Mouse (Mus musculus) MEL (cell line): Measurements from ENCODE around the gene Rnf19b. TPM values are rescaled to one million over a fixed set of nuclear protein-coding genes. Genes with fewer than 3 reads are reported as not detected.

Source experiments
- DNase-seq: peaks from one replicate; pipeline ENCODE4 v3.0.0; 2011; ENCODE audit warnings: low read depth, low spot score
- H3K27ac ChIP-seq: 2 replicates; pipeline ENCODE4 v1.5.1; 2012; ENCODE audit warnings: low read depth, mild to moderate bottlenecking, control low read depth, low read length, moderate library complexity; ENCODE audit not compliant: control insufficient read depth
- H3K27me3 ChIP-seq, 2 experiments: fragments of 150-350 bp in 1 of 2; sonication (generic) in 1 of 2; 2 replicates each; pipeline ENCODE4 v1.6.1; 2012; ENCODE audit warnings: low read length in 2 of 2, mild to moderate bottlenecking in 2 of 2, improper control_type of control experiment in 1 of 2, moderate library complexity in 1 of 2; ENCODE audit not compliant: insufficient read depth in 2 of 2, control insufficient read depth in 1 of 2
- H3K36me3 ChIP-seq, 2 experiments: 2 replicates each; pipeline ENCODE4 v1.6.1; 2012 to 2014; ENCODE audit warnings: low read length in 2 of 2, improper control_type of control experiment in 1 of 2, inconsistent platforms in 1 of 2, mild to moderate bottlenecking in 1 of 2; ENCODE audit not compliant: insufficient read depth in 2 of 2, control insufficient read depth in 1 of 2
- H3K4me1 ChIP-seq, 2 experiments: fragments of 150-350 bp in 1 of 2; sonication (generic) in 1 of 2; 2 replicates each; pipeline ENCODE4 v1.6.1; 2012; ENCODE audit warnings: low read length in 2 of 2, improper control_type of control experiment in 1 of 2, mild to moderate bottlenecking in 1 of 2; ENCODE audit not compliant: insufficient read depth in 2 of 2, control insufficient read depth in 1 of 2
- H3K4me3 ChIP-seq, 2 experiments: fragments of 150-350 bp in 1 of 2; sonication (generic) in 1 of 2; 2 replicates each; pipeline ENCODE4 v1.5.1; 2012; ENCODE audit warnings: low read depth in 2 of 2, low read length in 2 of 2, mild to moderate bottlenecking in 2 of 2, moderate library complexity in 2 of 2, control low read depth in 1 of 2, improper control_type of control experiment in 1 of 2; ENCODE audit not compliant: control insufficient read depth in 1 of 2, insufficient read depth in 1 of 2
- H3K79me2 ChIP-seq: 2 replicates; pipeline ENCODE4 v1.6.1; 2012; ENCODE audit warnings: mild to moderate bottlenecking, low read length, moderate library complexity; ENCODE audit not compliant: control insufficient read depth, poor library complexity, insufficient read depth
- H3K9ac ChIP-seq: 2 replicates; pipeline ENCODE4 v1.6.1; 2012; ENCODE audit warnings: low read depth, mild to moderate bottlenecking, control low read depth, low read length, moderate library complexity; ENCODE audit not compliant: control insufficient read depth, poor library complexity, severe bottlenecking
- H3K9me3 ChIP-seq: fragments of 150-350 bp; sonication (generic); replicated peaks from 2 replicates; pipeline ENCODE4 v1.6.1; 2012; ENCODE audit warnings: mild to moderate bottlenecking, low read length, improper control_type of control experiment, moderate library complexity; ENCODE audit not compliant: insufficient read depth
- CHD1 ChIP-seq: IDR thresholded peaks from 2 replicates; pipeline ENCODE4 v1.6.1; 2012; ENCODE audit warnings: low read depth, mild to moderate bottlenecking, inconsistent platforms, low read length, improper control_type of control experiment
- CTCF ChIP-seq, 3 experiments: IDR thresholded peaks in 2 of 3; conservative IDR thresholded peaks in 1 of 3; 2 replicates each; pipeline ENCODE4 v1.5.1; 2011 to 2012; ENCODE audit warnings: low read length in 3 of 3, low read depth in 2 of 3, mild to moderate bottlenecking in 2 of 3, improper control_type of control experiment in 1 of 3, inconsistent platforms in 1 of 3, mixed read lengths in 1 of 3, moderate library complexity in 1 of 3; ENCODE audit not compliant: control insufficient read depth in 1 of 3, insufficient read depth in 1 of 3, poor library complexity in 1 of 3, severe bottlenecking in 1 of 3
- ELF1 ChIP-seq: IDR thresholded peaks from 2 replicates; pipeline ENCODE4 v1.6.1; 2014; ENCODE audit warnings: low read depth, mild to moderate bottlenecking, inconsistent platforms, low read length, improper control_type of control experiment, moderate library complexity
- ETS1 ChIP-seq: IDR thresholded peaks from 2 replicates; pipeline ENCODE4 v1.6.1; 2012; ENCODE audit warnings: low read depth, mild to moderate bottlenecking, inconsistent platforms, low read length, improper control_type of control experiment, moderate library complexity
- GABPA ChIP-seq: IDR thresholded peaks from 2 replicates; pipeline ENCODE4 v1.6.1; 2012; ENCODE audit warnings: low read depth, mild to moderate bottlenecking, inconsistent platforms, low read length, improper control_type of control experiment, moderate library complexity
- HCFC1 ChIP-seq: IDR thresholded peaks from 2 replicates; pipeline ENCODE4 v1.6.1; 2012; ENCODE audit warnings: low read depth, mild to moderate bottlenecking, inconsistent platforms, low read length, improper control_type of control experiment, moderate library complexity
- MAFK ChIP-seq: IDR thresholded peaks from 2 replicates; pipeline ENCODE4 v1.6.1; 2011; ENCODE audit warnings: low read depth, mild to moderate bottlenecking, low read length, improper control_type of control experiment, borderline replicate concordance
- MYC ChIP-seq: IDR thresholded peaks from 2 replicates; pipeline ENCODE4 v1.6.1; 2011; ENCODE audit warnings: low read depth, mild to moderate bottlenecking, low read length, improper control_type of control experiment, moderate library complexity
- POLR2A ChIP-seq, 2 experiments: IDR thresholded peaks; 2 replicates each; pipeline ENCODE4 v1.6.1; 2011 to 2012; ENCODE audit warnings: low read length in 2 of 2, mild to moderate bottlenecking in 2 of 2, control low read depth in 1 of 2, improper control_type of control experiment in 1 of 2, low read depth in 1 of 2, moderate library complexity in 1 of 2; ENCODE audit not compliant: control insufficient read depth in 1 of 2, insufficient read depth in 1 of 2, poor library complexity in 1 of 2
- POLR2AphosphoS2 ChIP-seq: IDR thresholded peaks from 2 replicates; pipeline ENCODE4 v1.6.1; 2011; ENCODE audit warnings: low read length, improper control_type of control experiment
- TAL1 ChIP-seq: IDR thresholded peaks from 2 replicates; pipeline ENCODE4 v1.6.1; 2012; ENCODE audit warnings: mild to moderate bottlenecking, inconsistent platforms, low read length, moderate library complexity, mixed read lengths
- TBP ChIP-seq: IDR thresholded peaks from 2 replicates; pipeline ENCODE4 v1.8.0; 2011; ENCODE audit warnings: low read depth, low read length, improper control_type of control experiment
- TCF12 ChIP-seq: IDR thresholded peaks from 2 replicates; pipeline ENCODE4 v1.6.1; 2014; ENCODE audit warnings: low read depth, mild to moderate bottlenecking, inconsistent platforms, low read length, improper control_type of control experiment, moderate library complexity
- USF1 ChIP-seq: IDR thresholded peaks from 2 replicates; pipeline ENCODE4 v1.6.1; 2014; ENCODE audit warnings: low read depth, mild to moderate bottlenecking, inconsistent platforms, low read length, improper control_type of control experiment, moderate library complexity
- ZKSCAN1 ChIP-seq: IDR thresholded peaks from 2 replicates; pipeline ENCODE4 v1.6.1; 2012; ENCODE audit warnings: low read depth, mild to moderate bottlenecking, inconsistent platforms, low read length, improper control_type of control experiment, moderate library complexity
- ZMIZ1 ChIP-seq: IDR thresholded peaks from 2 replicates; pipeline ENCODE4 v1.6.1; 2012; ENCODE audit warnings: low read depth, mild to moderate bottlenecking, inconsistent platforms, low read length, improper control_type of control experiment, moderate library complexity
- ZNF384 ChIP-seq: IDR thresholded peaks from 2 replicates; pipeline ENCODE4 v1.6.1; 2012; ENCODE audit warnings: low read depth, mild to moderate bottlenecking, inconsistent platforms, low read length, improper control_type of control experiment
- polyA plus RNA-seq, 2 experiments: library from polyadenylated mRNA; stranded (reverse) in 1 of 2; unstranded in 1 of 2; fragments of >175 nt in 1 of 2; fragments of >200 nt in 1 of 2; gene quantifications; 2 replicates each; pipeline versions ENCODE4 v1.2.1 to v1.2.4; 2012; ENCODE audit warnings: low replicate concordance in 2 of 2, low read depth in 1 of 2; ENCODE audit not compliant: insufficient read length in 2 of 2, insufficient read depth in 1 of 2, missing spikeins in 1 of 2
- total RNA-seq: library from RNA; depleted of rRNA; stranded (reverse); fragments of 300-350 nt; gene quantifications from 2 replicates; pipeline ENCODE4 v1.2.3, GENCODE M21; 2012

Gene Rnf19b
- total and polyA plus RNA-seq, 3 experiments, result 26.3 to 30.0 TPM; not detected in 1

DNA sequence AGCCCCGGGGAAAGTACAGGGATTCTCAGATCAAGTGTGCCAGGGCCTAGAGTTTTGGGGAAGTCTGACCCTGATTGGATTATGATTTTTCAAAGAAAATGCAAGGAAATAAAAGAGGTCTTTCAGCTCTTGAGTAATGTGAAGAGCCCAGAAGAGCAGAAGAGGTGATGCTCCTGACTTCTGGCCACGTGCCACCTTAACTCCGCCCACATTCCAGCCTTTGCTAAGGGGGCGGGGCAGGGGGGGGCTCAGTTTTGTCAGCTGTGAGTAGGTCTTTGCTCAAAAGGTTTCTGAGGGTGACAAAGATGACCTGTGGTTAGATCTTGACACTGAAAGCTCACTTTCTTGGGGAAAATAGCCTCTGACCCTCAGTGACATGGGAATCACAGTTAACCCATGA, 41.7 kb upstream of the Rnf19b start:
- no peak overlapping the region for H3K4me3 ChIP-seq
- H3K27me3 ChIP-seq, result no peaks in the 10 kb centered on the region
- no peaks in the 10 kb centered on the region for H3K9me3 ChIP-seq
- peaks cover 0 to 9% of the 10 kb centered on the region in 2 experiments; a peak in 3 of 4 replicates for H3K4me1 ChIP-seq
- DNase-seq, result no peak
- no peaks in the 10 kb centered on the region for H3K79me2 ChIP-seq
- peaks cover 0 to 9% of the 10 kb centered on the region in 2 experiments; a peak in 2 of 4 replicates for H3K36me3 ChIP-seq
- H3K9ac ChIP-seq, result no peak overlapping the region
- TF ChIP-seq ZMIZ1, result no peak
- no peak for TF ChIP-seq TBP
- TF ChIP-seq USF1, result peak; percentile 43; the same call in 1 of the 2 replicates
- TF ChIP-seq CTCF (IDR thresholded peaks at IDR 0.05 in 2 of 3, conservative IDR thresholded peaks at IDR 0.05 in 1 of 3; ENCODE audit: control insufficient read depth in 1 of 3, insufficient read depth in 1 of 3, low read depth in 2 of 3, low read length in 3 of 3, poor library complexity in 1 of 3, severe bottlenecking in 1 of 3), result no peak
- no peak overlapping the region for H3K27ac ChIP-seq

DNA sequence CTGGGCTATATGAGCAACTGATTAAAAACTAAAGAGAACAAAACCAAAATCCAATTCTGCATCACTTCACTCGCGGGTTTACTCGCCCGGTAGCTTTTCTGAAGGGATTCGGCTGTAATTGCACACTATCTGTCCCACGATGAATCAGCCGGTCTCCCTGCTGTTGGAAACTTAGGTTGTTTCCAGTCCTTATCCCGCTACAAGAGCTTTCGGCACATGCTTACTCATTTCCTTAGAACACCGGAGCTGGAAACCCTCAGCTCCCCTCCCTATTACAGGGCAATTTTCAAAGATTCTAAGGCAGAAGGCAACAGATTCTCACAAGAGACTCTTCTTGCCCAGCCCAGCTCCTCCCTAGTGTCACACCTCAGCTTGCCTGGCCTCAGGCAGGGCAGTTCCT, 40.9 kb upstream of the Rnf19b start:
- Histone ChIP-seq H3K9ac (no peak overlapping the region), H3K79me2 (no peaks in the 10 kb centered on the region), H3K9me3 (no peaks in the 10 kb centered on the region), H3K4me1 (peaks cover 0 to under 1% of the 10 kb centered on the region in 2 experiments; a peak in 1 of 4 replicates), H3K4me3 (no peak overlapping the region), H3K27me3 (no peaks in the 10 kb centered on the region), H3K36me3 (peaks cover 0 to 1% of the 10 kb centered on the region in 2 experiments; a peak in 2 of 4 replicates), H3K27ac (no peak overlapping the region)
- TF ChIP-seq ZNF384 (no peak), MAFK (no peak), TAL1 (no peak), GABPA (no peak), POLR2AphosphoS2 (no peak), POLR2A (IDR thresholded peaks at IDR 0.05; ENCODE audit: control insufficient read depth in 1 of 2, insufficient read depth in 1 of 2, low read depth in 1 of 2, low read length in 2 of 2, poor library complexity in 1 of 2) (no peak), ELF1 (no peak), TCF12 (no peak), MYC (no peak), CHD1 (no peak), ZKSCAN1 (no peak), ZMIZ1 (no peak), CTCF (IDR thresholded peaks at IDR 0.05 in 2 of 3, conservative IDR thresholded peaks at IDR 0.05 in 1 of 3; ENCODE audit: control insufficient read depth in 1 of 3, insufficient read depth in 1 of 3, low read depth in 2 of 3, low read length in 3 of 3, poor library complexity in 1 of 3, severe bottlenecking in 1 of 3) (no peak), HCFC1 (no peak), ETS1 (no peak), TBP (no peak)
- DNase-seq, result no peak
